Mouse (Mus musculus): Measurements from ENCODE around the gene Rhobtb3. TPM values are rescaled to one million over a fixed set of nuclear protein-coding genes. Genes with fewer than 3 reads are reported as not detected.
A peak's percentile ranks its signal among the peaks of the same experiment; 100 is the strongest.
"Not testable (repeated sequence)": the region's sequence is repeated elsewhere in the genome, so short reads cannot be mapped to it uniquely, and the experiment has no call there.

Rhobtb3 gene
- total RNA-seq, 2 experiments from 2014 or later = 17.4 TPM

- DNase-seq = peak; percentile 66 to 67
- intact Hi-C loops (cut with DNase I) = no loop called here
Measured at GRCm38 (mm10) chr13:75931073-75931472, 12.7 kb downstream of the Rhobtb3 start.

DNA sequence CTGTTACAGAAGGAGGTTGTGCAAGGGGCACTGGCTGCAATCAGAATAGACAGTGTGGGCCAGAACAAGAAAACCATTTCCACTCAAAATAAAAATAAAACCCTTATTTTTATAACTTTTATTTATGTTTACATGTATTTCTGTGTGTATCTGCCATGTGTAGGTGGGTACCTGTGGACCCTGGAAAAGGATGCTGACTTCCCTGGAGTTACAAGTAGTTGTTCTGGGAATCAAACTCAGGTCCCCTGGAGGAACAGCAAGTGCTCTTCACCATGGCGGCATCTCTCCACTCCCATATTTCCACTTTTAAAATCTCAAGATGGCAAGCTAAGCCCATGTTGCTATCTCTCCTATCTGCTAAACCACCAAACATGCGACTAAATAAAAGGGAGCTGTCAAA is 13.1 kb downstream of the Rhobtb3 start:
- intact Hi-C loops (cut with DNase I) = no loop called here
- DNase-seq = no peak

GRCm38 (mm10) chr13:75930023-75930422 is 13.7 kb downstream of the Rhobtb3 start:
- DNase-seq = no peak
- intact Hi-C loops (cut with DNase I) = no loop called here

DNA sequence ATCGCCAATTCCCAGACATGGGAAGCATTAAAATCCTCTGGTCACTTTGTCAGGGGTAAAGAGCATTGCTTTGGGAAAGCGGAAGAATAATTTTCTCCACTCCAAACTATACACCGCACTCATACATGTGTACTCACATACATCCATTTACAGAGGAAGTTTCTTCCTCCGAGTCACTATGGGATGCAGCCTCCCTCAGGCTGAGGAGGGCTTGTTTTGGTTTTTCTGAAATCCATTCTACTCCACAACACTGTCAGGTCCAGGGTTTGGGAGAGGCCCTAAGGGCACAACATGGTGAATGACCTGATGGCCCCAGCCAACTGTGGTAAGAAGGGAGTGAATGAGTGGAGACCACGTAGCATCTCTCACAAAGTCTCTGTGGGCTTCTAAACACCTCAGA is 14.7 kb downstream of the Rhobtb3 start:
- intact Hi-C loops (cut with DNase I); DNase-seq: not testable (repeated sequence)

GRCm38 (mm10) chr13:75927951-75928350 is 15.8 kb downstream of the Rhobtb3 start:
- intact Hi-C loops (cut with DNase I) = no loop called here
- no peak for DNase-seq

- intact Hi-C loops (cut with DNase I) = no loop called here
- no peak for DNase-seq
Measured at GRCm38 (mm10) chr13:75914151-75914550, 29.6 kb downstream of the Rhobtb3 start.

GRCm38 (mm10) chr13:75908187-75908586 is 35.5 kb downstream of the Rhobtb3 start:
- DNase-seq = no peak
- intact Hi-C loops (cut with DNase I) = no loop called here

DNA sequence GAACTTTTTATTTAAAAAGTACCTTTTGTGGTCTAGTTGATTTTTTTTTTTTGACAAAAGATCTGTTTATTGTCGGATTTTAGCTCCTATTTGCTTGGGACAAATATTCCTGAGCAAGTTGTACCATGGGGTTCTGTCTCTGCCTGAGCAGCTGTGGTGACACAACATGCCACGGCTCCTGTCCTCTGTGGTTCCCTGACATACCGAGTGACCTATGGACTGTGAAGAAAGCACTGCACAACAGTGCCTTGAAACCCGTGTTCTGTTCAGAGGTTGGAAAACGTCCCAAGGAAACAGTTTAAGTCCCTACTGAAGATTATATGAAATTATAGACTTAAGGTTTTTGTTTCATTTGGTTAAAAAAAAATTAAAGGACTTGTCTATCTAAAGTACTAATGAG is 36.6 kb downstream of the Rhobtb3 start:
- intact Hi-C loops (cut with DNase I) = no loop called here
- DNase-seq = no peak

- no peak for DNase-seq
- intact Hi-C loops (cut with DNase I) = no loop called here
Measured at GRCm38 (mm10) chr13:75904660-75905059, 39.1 kb downstream of the Rhobtb3 start.

DNA sequence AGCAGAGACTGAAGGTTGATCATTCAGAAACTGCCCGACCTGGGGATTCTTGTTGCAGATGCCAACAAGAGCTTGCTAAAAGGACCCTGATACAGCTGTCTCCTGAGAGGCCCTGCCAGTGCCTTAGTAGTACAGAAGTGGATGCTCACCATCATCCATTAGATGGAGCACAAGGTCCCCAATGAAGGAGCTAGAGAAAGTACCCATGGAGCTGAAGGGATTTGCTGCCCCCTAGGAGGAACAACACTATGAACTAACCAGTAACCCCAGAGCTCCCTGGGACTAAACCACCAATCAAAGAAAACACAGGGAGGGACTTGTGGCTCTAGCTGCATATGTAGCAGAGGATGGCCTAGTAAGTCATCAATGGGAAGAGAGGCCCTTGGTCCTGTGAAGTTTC is 42.8 kb downstream of the Rhobtb3 start:
- DNase-seq; intact Hi-C loops (cut with DNase I): not testable (repeated sequence)

DNA sequence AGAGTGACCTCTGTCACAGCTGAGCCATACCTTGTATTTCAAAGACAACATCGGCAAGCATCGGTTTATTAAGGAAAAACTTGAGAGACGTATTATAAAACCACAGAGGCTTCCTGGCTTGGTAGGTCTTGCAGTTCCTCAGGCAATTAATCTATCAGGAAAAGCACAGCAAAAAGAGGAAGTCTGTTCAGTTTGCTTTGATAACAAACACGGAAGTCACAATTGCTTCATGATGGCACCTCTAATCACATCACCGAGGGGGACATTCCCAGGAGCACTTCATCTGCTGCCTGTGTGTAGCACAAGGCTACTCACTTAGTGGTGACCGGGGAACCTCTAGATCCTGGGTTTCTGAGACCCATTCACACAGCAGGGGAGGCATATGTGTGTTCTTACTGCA is 50.8 kb downstream of the Rhobtb3 start:
- intact Hi-C loops (cut with DNase I) = no loop called here
- no peak for DNase-seq

- intact Hi-C loops (cut with DNase I) = no loop called here
- no peak for DNase-seq
Measured at GRCm38 (mm10) chr13:75892291-75892690, 51.4 kb downstream of the Rhobtb3 start.

DNA sequence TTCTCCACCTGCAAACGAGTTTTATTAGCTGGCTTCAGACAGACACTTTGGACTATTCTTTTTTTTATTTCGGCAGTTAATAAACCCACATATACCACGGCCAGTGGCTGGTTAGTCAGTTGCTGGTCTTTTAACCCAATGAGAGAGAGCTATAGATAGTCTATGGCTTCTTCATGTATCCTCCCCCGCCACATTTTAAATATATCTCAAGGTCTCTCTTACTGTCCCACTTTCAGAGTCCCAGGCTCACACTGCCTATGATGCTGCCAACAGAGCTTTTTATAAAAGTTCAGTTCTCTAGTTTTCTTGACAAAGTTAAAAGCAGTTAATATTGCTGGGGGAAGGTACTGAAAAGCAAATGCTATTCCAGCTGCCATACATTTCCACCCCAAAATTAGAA is 51.9 kb downstream of the Rhobtb3 start:
- intact Hi-C loops (cut with DNase I) = no loop called here
- no peak for DNase-seq

- intact Hi-C loops (cut with DNase I) = no loop called here
- peak in 1 of 2 experiments; percentile 31 for DNase-seq
Measured at GRCm38 (mm10) chr13:75883792-75884191, 59.9 kb downstream of the Rhobtb3 start.

DNA sequence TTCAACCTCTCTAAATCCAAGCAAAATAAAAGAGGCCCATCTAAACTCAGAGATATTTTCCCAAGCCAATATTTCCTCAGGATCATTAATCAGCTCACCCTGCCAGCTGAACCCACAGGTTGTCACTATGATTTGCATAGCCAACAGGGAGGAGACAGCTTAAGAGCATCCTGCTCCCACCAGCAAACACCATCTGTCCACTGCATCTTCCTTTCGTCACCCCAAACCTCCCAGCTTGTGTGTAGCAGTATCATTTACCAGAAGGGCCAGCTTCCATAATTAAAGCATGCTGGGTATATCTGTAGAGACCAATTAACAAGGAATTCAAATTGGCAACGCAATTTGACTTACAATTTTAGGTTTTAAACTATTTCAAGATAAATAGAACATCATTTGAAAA is 63.2 kb downstream of the Rhobtb3 start:
- DNase-seq = no peak
- intact Hi-C loops (cut with DNase I) = no loop called here

DNA sequence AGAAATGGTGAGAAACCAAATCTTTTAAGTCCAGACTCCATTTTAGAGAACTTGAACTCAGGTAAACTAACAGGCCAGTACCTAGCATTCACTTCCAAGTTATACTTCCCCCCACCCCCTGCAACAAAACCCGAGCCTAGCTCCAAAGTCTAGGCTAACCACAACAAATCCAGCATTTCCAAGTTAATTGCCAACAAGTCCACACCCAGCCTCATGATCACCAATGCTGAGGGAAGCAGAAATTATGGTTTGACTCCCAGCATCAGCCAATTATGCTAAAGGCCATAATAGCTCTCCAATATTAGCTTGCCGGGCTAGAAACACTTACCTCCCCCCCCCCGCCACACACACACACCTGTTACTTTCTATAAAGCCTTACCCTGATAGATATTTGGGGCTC is 64.0 kb downstream of the Rhobtb3 start:
- intact Hi-C loops (cut with DNase I) = loop anchor here (5.0 kb wide), 1 partner anchor 143 kb away; no protein-coding TSS in a partner anchor

DNA sequence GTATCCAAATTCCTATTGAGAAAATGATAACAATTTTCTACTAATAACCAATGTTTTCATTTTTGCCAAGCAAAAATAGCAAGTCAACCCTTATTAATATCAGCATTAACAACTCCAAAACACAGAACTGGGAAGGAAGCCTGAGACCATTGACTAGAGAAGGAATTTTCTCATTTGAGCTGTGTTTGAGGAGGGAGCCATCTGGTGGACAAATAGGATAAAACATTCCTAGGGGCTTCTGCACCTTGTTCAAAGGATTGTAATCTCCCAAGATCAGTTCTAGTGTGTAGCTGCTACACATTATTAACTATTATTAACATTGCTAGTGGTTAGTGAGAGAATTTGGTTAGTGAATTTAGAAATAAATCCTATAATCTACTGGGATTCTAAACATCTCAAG is 65.8 kb downstream of the Rhobtb3 start:
- intact Hi-C loops (cut with DNase I) = loop anchor here (1.0 to 5.0 kb wide), 2 partner anchors 144 to 651 kb away; no protein-coding TSS in a partner anchor
- peak; percentile 12 to 53 for DNase-seq

More for the DNA sequence above, 64.0 kb downstream of the Rhobtb3 start:
- no peak for DNase-seq

- intact Hi-C loops (cut with DNase I) = loop anchor here (5.0 kb wide), 1 partner anchor 146 kb away; no protein-coding TSS in a partner anchor
- no peak for DNase-seq
Measured at GRCm38 (mm10) chr13:75876592-75876991, 67.1 kb downstream of the Rhobtb3 start.

- DNase-seq = not testable (repeated sequence)
- intact Hi-C loops (cut with DNase I) = loop anchor here (5.0 kb wide), 1 partner anchor 146 kb away; no protein-coding TSS in a partner anchor
Measured at GRCm38 (mm10) chr13:75876188-75876587, 67.5 kb downstream of the Rhobtb3 start.

DNA sequence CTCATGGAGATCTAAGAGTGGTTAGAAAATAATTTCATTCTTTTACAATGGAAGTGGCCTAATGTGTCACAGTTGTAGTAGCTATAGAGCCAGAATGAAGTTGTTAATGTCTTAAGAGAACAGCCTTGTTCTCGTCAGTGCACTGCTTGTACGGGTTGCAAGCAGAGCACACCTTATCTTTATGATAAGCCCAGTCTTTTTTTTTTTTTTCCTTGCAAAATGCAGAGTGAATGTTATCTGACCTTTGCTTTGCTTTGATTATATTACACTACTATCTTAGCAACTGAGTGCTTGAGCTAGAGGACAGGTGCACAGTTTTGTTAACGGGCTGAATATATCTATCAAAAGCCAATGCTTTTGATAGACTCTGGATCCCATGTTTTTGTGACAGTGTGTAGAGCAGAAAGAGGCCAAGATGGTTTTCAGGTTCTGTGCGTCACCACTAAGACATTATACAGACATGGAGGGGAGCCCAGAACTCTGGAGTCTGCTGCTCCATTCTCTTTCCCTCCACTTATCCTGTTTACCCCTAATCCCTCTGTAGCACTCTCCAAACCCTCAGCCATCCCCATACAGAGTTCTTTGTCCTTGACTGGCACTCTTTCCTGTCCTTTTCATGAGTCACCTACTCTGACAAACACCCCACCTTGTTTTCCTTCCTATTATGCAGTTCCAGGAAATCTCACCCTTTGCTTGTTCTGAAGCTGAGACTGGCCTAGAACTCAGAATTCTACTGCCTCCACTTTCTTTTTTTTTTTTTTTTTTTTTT is 68.9 kb downstream of the Rhobtb3 start:
- intact Hi-C loops (cut with DNase I) = loop anchor here (5.0 kb wide), 1 partner anchor 148 kb away; no protein-coding TSS in a partner anchor
- no peak for DNase-seq

DNA sequence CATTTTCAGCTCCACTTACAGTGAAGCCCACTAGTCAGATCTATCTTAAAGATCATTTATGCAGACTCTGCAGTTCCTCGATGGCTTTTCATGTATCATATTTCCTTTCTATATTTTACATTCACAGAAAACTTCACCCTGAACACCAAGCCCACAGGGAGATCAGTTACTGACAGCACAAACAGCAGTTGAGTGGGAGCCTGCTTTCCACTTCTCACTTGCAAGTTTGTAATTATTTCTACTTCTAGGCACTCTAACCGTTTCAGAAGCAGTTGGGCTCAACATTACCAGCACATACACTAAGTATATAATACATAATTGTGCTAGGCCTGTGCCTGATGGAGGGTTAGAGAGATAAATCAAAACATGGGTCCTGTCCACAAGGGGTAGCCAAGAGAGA is 75.8 kb downstream of the Rhobtb3 start:
- intact Hi-C loops (cut with DNase I) = no loop called here
- no peak for DNase-seq

DNA sequence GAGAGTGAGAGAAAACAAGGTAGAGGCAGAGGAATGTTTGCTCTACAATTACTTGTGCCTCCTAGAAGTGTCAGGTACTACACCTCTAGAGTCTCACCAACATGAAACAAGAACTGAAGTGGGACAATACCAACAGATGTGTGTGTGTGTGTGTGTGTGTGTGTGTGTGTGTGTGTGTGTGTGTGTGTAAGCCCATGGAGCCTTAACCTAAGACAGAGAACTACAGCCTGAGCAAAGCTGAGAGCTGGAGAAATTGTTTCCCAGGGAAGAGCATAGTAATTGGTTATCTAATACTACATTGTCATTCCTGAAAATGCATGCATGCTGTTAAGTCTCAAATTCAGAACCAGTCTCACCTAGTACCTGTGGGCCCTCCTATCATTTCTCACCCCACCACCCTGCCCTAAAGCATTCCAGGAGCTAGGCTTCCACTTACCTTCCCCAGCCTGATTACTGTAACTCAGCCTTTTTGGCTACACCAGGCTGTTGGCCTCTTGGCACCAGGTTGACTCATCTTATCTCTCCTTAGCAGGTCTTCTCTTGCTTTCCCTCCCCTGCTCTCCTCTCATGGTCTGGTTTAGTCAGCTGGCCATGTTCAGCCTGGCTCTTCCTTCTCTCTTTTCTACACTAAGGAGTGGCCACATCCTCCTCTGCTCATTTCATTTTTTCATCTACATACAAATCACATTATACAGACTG is 78.1 kb downstream of the Rhobtb3 start:
- no peak for DNase-seq
- intact Hi-C loops (cut with DNase I) = no loop called here
